Mouse (Mus musculus): ENCODE results near the gene Cox5b. TPM values are rescaled to one million over a fixed set of nuclear protein-coding genes. Genes with fewer than 3 reads are reported as not detected.

Gene Cox5b
- polyA plus RNA-seq, 1 experiment from 2014 or later, result 659 TPM

DNA sequence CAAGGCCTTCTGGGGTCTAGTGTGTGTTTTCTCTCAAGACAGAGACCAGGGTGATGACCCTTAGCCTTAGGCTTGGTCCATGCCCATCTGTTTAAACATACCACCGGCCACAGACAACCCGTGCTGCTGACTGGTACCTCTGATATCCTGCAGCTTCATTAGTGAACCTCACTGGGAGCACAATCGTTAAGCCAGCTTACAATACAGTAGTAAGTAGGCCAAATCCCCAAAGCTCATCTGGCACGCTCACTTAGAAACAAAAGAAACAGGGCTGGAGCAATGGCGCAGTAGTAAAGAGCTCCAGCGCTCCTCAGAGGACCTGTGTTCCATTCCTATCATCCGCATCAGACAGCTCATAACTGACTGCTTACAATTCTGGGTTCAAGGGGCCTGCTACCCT is 10.4 kb upstream of the Cox5b start:
- Histone ChIP-seq H3K4me3 (ENCODE audit: low read length) (no peak overlapping the region), H3K27ac (ENCODE audit: low read depth, low read length) (no peak overlapping the region), H3K4me1 (ENCODE audit: control insufficient read depth, insufficient read depth, low read length) (no peaks in the 10 kb centered on the region), H3K9ac (ENCODE audit: low read depth, low read length) (no peak overlapping the region), H3K9me3 (ENCODE audit: control insufficient read depth, low read length) (0 out of 2 replicates have a peak, but pooled peaks cover 3% of the 10 kb centered on the region), H3K27me3 (ENCODE audit: control insufficient read depth, insufficient read depth, low read length) (no peaks in the 10 kb centered on the region), H3K36me3 (ENCODE audit: control insufficient read depth, insufficient read depth, low read length) (no peaks in the 10 kb centered on the region), H3K4me2 (replicated peaks; ENCODE audit: low read depth, low read length) (no peak overlapping the region)
- WGBS, result 72% methylated on average over 7 of the region's 7 CpGs
- no peak for ATAC-seq (ENCODE audit: low FRiP score, low TSS enrichment)

DNA sequence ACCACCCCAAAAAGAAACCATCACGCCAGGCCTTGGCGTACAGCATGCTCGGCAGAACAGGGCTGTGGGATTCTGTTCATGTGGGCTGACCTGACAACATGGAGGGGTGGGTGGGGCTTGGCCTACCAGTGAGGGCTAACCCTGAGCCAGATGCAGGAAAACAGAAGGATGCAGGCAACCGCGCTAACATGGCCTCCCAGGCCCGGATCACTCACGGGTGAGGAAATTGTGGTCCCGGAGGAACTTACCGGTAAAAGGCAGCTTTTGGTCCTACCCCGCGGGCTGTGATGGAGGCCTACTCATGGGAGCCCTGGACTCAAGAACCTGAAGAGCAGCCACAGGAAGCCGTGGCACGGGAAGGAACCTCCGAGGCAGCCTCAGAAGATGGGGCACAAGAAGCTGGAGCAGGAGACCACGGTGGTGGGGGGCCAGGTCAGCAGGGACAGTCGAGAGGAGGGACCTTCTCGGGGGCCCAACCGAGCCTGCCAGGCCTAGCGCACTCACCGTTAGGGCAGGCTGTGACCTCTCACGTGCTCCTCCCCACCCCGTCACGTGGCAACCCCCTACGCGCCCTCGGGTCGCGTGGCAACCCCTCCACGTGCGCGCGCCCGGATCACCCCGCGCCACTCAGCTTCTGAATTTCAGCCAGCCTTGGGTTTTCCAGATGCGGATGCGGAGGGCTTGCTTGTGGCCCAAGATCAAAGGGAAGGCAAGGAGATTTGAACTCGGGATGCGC is 8.5 kb upstream of the Cox5b start, which contains the start of gene Fam178b:
TSS of gene Fam178b (minus strand) at position 564 of the 736 bp plus-strand sequence.
- Histone ChIP-seq H3K9me3 (ENCODE audit: control insufficient read depth, low read length) (0 out of 2 replicates have a peak, but pooled peaks cover 3% of the 10 kb centered on the region), H3K27ac (ENCODE audit: low read depth, low read length) (no peak within 1 kb of the TSS), H3K4me3 (ENCODE audit: low read length) (no peak within 1 kb of the TSS), H3K4me2 (replicated peaks; ENCODE audit: low read depth, low read length) (no peak within 1 kb of the TSS), H3K27me3 (ENCODE audit: control insufficient read depth, insufficient read depth, low read length) (no peaks in the 10 kb centered on the region), H3K9ac (ENCODE audit: low read depth, low read length) (no peak within 1 kb of the TSS), H3K4me1 (ENCODE audit: control insufficient read depth, insufficient read depth, low read length) (no peaks in the 10 kb centered on the region), H3K36me3 (ENCODE audit: control insufficient read depth, insufficient read depth, low read length) (no peaks in the 10 kb centered on the region)
- 91% methylated on average over 39 of the region's 39 CpGs for WGBS
- ATAC-seq (ENCODE audit: low FRiP score, low TSS enrichment), result peak; percentile 43; the same call in 1 of the 2 replicates

DNA sequence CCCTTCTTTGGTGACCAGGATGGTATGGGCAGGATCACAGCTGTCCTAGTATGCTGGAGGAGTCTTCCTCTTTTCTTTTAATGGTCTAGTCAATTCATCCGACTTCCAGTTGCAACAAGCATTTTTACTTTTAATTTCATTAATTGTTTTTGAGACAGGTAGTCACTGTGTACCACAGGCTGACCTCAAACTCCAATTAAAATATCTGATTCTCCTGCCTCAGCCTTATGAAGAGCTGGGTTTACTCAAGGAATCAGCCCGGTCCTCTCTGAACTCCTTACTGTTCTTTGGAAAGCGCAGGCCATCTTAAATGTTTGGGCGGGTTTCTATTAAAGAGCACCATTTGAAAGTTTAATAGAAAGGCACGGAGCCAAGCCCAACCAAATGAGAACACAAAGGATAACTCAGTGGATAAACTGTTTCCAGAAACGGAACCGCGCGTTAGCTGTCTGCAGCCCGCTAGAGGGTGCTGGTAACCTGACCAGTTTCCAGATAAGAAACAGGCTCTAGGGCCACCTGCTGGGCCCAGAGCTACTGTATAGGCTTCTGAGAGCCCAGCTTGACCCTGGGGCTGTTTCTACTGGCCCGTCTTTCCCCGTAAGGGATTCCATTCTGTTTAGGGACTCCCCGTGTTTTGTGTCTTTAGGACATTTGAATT is 7.3 kb upstream of the Cox5b start:
- no peak overlapping the region for H3K4me2 ChIP-seq (replicated peaks; ENCODE audit: low read depth, low read length)
- no peaks in the 10 kb centered on the region for H3K27me3 ChIP-seq (ENCODE audit: control insufficient read depth, insufficient read depth, low read length)
- peak; percentile 87 for ATAC-seq (ENCODE audit: low FRiP score, low TSS enrichment)
- 0 out of 2 replicates have a peak, but pooled peaks cover 3% of the 10 kb centered on the region for H3K9me3 ChIP-seq (ENCODE audit: control insufficient read depth, low read length)
- no peaks in the 10 kb centered on the region for H3K4me1 ChIP-seq (ENCODE audit: control insufficient read depth, insufficient read depth, low read length)
- H3K9ac ChIP-seq (ENCODE audit: low read depth, low read length), result no peak overlapping the region
- no peak overlapping the region for H3K27ac ChIP-seq (ENCODE audit: low read depth, low read length)
- 15% methylated on average over 13 of the region's 13 CpGs for WGBS
- H3K36me3 ChIP-seq (ENCODE audit: control insufficient read depth, insufficient read depth, low read length), result no peaks in the 10 kb centered on the region
- no peak overlapping the region for H3K4me3 ChIP-seq (ENCODE audit: low read length)

DNA sequence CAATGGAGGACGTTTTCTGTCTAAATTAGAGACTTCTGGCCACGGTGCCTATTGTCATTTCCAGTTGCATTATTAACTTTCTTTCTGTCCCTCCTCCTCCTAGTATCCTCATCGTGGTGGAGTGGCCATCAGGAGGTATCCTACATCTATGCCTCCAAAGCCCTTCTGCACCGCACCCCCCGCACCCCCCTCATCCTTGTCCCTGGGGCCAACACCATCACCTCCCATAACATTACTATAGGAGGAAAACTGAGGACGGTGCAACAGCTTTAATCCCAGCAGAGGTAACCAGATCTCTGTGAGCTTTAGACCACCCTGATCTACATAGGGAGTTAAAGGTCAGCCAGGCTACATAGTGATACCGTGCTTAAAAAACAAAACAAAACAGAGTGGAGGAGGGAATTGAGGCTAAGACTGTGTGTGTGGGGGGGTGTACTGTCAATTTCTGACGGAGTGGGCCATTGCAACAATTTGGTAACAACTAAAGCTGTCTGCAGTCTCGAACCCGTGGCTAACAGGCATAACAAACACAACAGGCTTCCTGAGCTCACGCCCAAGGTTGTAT is 496 bp upstream of the Cox5b start:
- peaks cover 26% of the 10 kb centered on the region for H3K36me3 ChIP-seq (ENCODE audit: control insufficient read depth, insufficient read depth, low read length)
- peak; percentile 55 for ATAC-seq (ENCODE audit: low FRiP score, low TSS enrichment)
- H3K4me3 ChIP-seq (ENCODE audit: low read length), result peak overlapping the region; percentile 95
- peak overlapping the region; percentile 81; the same call in 1 of the 2 replicates for H3K4me2 ChIP-seq (replicated peaks; ENCODE audit: low read depth, low read length)
- H3K27ac ChIP-seq (ENCODE audit: low read depth, low read length), result no peak overlapping the region
- no peaks in the 10 kb centered on the region for H3K27me3 ChIP-seq (ENCODE audit: control insufficient read depth, insufficient read depth, low read length)
- H3K4me1 ChIP-seq (ENCODE audit: control insufficient read depth, insufficient read depth, low read length), result peaks cover 8% of the 10 kb centered on the region
- 51% methylated on average over 11 of the region's 11 CpGs for WGBS
- H3K9me3 ChIP-seq (ENCODE audit: control insufficient read depth, low read length), result no peaks in the 10 kb centered on the region
- no peak overlapping the region for H3K9ac ChIP-seq (ENCODE audit: low read depth, low read length)

DNA sequence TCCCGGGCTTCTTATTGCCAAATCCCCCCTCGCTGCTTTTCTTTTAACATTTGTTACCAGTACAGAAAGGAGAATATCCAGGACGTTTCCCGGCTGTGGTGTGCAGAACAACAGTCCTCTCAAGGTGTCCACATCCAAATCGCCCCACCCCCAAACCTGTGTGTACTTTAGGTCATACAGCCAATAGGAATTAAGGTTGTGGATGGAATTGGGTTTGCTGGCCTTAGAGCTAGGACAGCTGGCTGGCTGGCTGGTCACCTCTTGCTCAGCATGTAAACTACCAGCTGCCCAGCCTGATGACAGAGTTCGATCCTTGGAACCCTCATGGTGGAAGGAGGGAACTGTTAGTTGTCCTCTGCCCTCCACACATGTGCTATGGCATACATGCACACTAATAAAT is 3.6 kb downstream of the Cox5b start:
- H3K4me2 ChIP-seq (replicated peaks; ENCODE audit: low read depth, low read length), result no peak overlapping the region
- WGBS, result 88% methylated on average over 6 of the region's 6 CpGs
- no peak overlapping the region for H3K9ac ChIP-seq (ENCODE audit: low read depth, low read length)
- H3K36me3 ChIP-seq (ENCODE audit: control insufficient read depth, insufficient read depth, low read length), result peaks cover 38% of the 10 kb centered on the region
- no peak overlapping the region for H3K4me3 ChIP-seq (ENCODE audit: low read length)
- no peaks in the 10 kb centered on the region for H3K9me3 ChIP-seq (ENCODE audit: control insufficient read depth, low read length)
- no peaks in the 10 kb centered on the region for H3K27me3 ChIP-seq (ENCODE audit: control insufficient read depth, insufficient read depth, low read length)
- H3K4me1 ChIP-seq (ENCODE audit: control insufficient read depth, insufficient read depth, low read length), result peaks cover 11% of the 10 kb centered on the region
- ATAC-seq (ENCODE audit: low FRiP score, low TSS enrichment), result no peak
- H3K27ac ChIP-seq (ENCODE audit: low read depth, low read length), result no peak overlapping the region

DNA sequence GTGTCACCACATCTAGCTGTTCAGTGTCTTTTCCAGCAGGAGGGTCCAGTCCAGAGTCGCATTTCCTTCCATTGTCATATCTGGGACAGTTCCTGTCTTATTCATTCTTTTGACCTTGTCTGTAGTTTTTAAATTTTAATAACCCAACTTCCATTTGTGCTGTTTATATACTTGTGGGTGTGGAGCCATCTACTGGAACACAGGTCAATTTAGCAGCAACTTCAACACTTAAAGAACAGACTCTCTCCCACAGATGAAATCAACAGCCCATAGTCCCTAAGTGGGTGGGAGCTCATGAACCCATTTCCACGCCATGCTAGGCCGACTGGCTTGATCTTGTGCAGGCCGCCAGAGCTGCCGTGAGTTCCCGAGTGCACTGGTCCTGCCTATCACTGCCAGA is 5.2 kb downstream of the Cox5b start:
- peaks cover 52% of the 10 kb centered on the region for H3K36me3 ChIP-seq (ENCODE audit: control insufficient read depth, insufficient read depth, low read length)
- ATAC-seq (ENCODE audit: low FRiP score, low TSS enrichment), result no peak
- H3K4me1 ChIP-seq (ENCODE audit: control insufficient read depth, insufficient read depth, low read length), result peaks cover 11% of the 10 kb centered on the region
- no peak overlapping the region for H3K4me2 ChIP-seq (replicated peaks; ENCODE audit: low read depth, low read length)
- WGBS, result 52% methylated on average over 6 of the region's 6 CpGs
- no peak overlapping the region for H3K27ac ChIP-seq (ENCODE audit: low read depth, low read length)
- H3K9ac ChIP-seq (ENCODE audit: low read depth, low read length), result no peak overlapping the region
- no peak overlapping the region for H3K4me3 ChIP-seq (ENCODE audit: low read length)
- H3K27me3 ChIP-seq (ENCODE audit: control insufficient read depth, insufficient read depth, low read length), result no peaks in the 10 kb centered on the region
- H3K9me3 ChIP-seq (ENCODE audit: control insufficient read depth, low read length), result no peaks in the 10 kb centered on the region

DNA sequence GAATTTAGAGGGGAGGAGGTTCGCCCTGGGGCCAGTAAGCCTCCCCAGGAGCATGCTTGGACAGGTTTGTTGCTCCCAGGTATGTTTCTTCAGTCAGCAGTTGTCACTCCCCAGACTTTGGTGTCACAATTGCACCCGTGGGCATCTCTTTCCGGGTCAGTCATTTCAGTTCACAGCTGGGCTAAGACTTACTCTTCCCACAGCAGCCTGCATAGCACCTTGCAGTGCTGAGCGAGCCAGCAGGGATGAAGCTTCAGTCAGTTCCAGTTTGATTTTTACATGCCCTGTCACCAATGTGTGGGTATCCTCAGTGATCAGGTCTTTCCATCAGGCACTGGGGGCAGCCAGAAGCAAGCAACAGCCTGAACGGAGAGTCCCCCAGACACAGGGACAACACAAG is 5.8 kb downstream of the Cox5b start:
- Histone ChIP-seq H3K4me2 (replicated peaks; ENCODE audit: low read depth, low read length) (no peak overlapping the region), H3K9me3 (ENCODE audit: control insufficient read depth, low read length) (no peaks in the 10 kb centered on the region), H3K27ac (ENCODE audit: low read depth, low read length) (no peak overlapping the region), H3K9ac (ENCODE audit: low read depth, low read length) (peak overlapping the region; percentile 13; the same call in 1 of the 2 replicates), H3K4me3 (ENCODE audit: low read length) (no peak overlapping the region), H3K27me3 (ENCODE audit: control insufficient read depth, insufficient read depth, low read length) (no peaks in the 10 kb centered on the region), H3K36me3 (ENCODE audit: control insufficient read depth, insufficient read depth, low read length) (peaks cover 58% of the 10 kb centered on the region), H3K4me1 (ENCODE audit: control insufficient read depth, insufficient read depth, low read length) (peaks cover 10% of the 10 kb centered on the region)
- no peak for ATAC-seq (ENCODE audit: low FRiP score, low TSS enrichment)
- WGBS, result 59% methylated on average over 5 of the region's 5 CpGs

DNA sequence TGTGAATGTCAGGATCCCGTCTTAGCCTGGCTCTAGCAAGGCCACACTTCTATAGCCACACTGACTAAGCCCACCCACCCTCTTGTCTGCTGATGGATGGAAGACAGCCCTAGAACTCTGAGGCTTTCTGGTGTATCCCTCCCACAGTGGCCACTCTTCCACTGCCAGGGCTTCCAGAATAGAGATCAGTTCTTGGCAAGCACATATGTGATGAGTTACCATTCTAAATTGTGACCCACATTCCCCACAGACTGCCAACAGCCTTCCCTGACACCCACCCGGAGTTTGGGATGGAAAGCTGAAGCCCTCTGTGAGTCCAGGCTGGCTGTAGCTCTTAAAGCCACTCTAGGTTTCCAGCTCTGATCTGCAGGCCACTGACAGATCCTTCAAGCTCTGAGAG is 15.9 kb downstream of the Cox5b start:
- Histone ChIP-seq H3K4me1 (ENCODE audit: control insufficient read depth, insufficient read depth, low read length) (peaks cover 13% of the 10 kb centered on the region), H3K9ac (ENCODE audit: low read depth, low read length) (no peak overlapping the region; the same call in 1 of the 2 replicates), H3K36me3 (ENCODE audit: control insufficient read depth, insufficient read depth, low read length) (peaks cover 51% of the 10 kb centered on the region), H3K4me3 (ENCODE audit: low read length) (no peak overlapping the region), H3K27me3 (ENCODE audit: control insufficient read depth, insufficient read depth, low read length) (no peaks in the 10 kb centered on the region), H3K27ac (ENCODE audit: low read depth, low read length) (no peak overlapping the region), H3K9me3 (ENCODE audit: control insufficient read depth, low read length) (no peaks in the 10 kb centered on the region), H3K4me2 (replicated peaks; ENCODE audit: low read depth, low read length) (no peak overlapping the region)
- ATAC-seq (ENCODE audit: low FRiP score, low TSS enrichment), result no peak
- WGBS, result 79% methylated on average over 2 of the region's 2 CpGs

DNA sequence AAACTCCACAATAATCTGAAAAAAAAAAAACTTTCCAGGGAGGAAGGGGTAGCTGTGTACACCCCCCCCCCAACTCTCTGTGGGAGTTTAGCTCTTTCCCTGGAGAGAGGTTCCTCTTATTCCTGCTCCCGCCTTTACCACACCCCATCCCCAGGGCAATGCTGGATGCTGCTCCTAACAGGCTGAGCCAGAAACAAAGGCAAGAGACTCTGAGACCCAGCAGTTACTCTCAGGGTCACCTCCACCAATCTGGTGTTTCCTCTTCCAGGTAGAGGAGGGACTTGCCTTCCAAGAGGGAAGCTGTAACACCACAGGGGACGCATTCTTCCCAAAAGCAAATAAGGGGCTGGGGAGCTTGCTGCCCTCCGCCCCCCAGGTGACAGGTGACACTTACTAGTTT is 16.5 kb downstream of the Cox5b start:
- no peaks in the 10 kb centered on the region for H3K27me3 ChIP-seq (ENCODE audit: control insufficient read depth, insufficient read depth, low read length)
- no peak overlapping the region for H3K9ac ChIP-seq (ENCODE audit: low read depth, low read length)
- no peaks in the 10 kb centered on the region for H3K9me3 ChIP-seq (ENCODE audit: control insufficient read depth, low read length)
- H3K27ac ChIP-seq (ENCODE audit: low read depth, low read length), result no peak overlapping the region
- peaks cover 45% of the 10 kb centered on the region for H3K36me3 ChIP-seq (ENCODE audit: control insufficient read depth, insufficient read depth, low read length)
- no peak for ATAC-seq (ENCODE audit: low FRiP score, low TSS enrichment)
- H3K4me2 ChIP-seq (replicated peaks; ENCODE audit: low read depth, low read length), result no peak overlapping the region
- 77% methylated on average over 3 of the region's 3 CpGs for WGBS
- no peak overlapping the region for H3K4me3 ChIP-seq (ENCODE audit: low read length)
- peaks cover 13% of the 10 kb centered on the region for H3K4me1 ChIP-seq (ENCODE audit: control insufficient read depth, insufficient read depth, low read length)
